Mouse (Mus musculus): ENCODE results near the gene Pex6.

- no peak for TF ChIP-seq CTCF (IDR thresholded peaks at IDR 0.05; ENCODE audit: low read depth, low read length)
- TF ChIP-seq GATA1 (IDR thresholded peaks at IDR 0.05; ENCODE audit: borderline replicate concordance, low read length), result no peak
These were observed 49.3 kb upstream of the Pex6 start for GRCm38 (mm10) chr17:46661981-46662380.

Data from G1E (cell line).